Mouse (Mus musculus) cerebellum, postnatal 4 days (tissue): Measurements from ENCODE around the gene Ptpn1.

Experiments
- DNase-seq, 2 experiments: peaks; one replicate each; pipeline ENCODE4 v3.0.0; 2022; ENCODE audit warnings: low spot score in 2 of 2, mixed read lengths in 1 of 2

Ptpn1 gene

DNA sequence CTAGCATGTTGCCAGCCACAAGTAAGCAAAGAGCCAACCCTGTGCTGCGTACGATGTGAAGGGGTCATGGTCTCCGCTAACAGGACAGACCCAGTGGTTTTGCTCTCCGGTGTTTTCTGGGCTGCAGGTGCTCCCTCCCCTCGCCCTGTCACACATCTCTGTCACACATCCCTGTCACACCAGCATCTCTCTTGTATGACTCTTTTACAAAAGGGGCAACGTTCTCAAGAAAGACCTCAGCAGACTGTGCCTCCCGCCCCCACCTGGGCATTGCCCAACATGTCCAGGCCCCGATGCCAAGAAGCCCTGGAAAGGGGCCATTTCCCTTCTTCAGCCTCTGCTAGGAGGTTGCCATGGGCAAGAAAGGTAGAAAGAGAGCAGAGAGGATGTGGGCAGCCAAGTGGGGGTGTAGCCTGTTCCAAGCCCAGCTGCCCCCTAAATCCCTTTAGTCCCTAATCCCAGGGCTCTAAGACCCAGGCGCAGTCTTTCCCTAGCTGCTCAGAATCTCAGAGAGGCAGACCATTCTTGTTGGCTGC, 10.8 kb upstream of the Ptpn1 start:
- peak in 1 of 2 experiments; percentile 40 for DNase-seq

DNA sequence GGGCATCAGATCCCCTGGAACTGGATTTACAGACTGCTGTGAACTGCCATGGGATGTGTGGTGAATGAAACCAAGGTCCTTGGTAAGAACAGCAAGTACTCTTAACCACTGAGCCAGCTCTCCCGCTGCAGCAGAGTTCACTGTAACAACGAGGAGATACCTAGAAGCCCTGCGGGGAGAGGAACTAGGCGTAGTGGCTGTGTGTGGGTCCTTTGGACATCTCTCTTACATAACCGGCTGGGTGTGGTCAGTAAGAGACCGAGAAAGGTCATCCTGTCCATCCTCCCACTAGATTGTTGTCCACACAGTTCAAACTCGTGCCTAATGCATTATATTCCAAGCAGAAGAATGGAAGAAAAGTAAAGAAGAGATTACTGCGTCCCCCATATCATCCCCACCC, 10.0 kb upstream of the Ptpn1 start:
- DNase-seq = no peak

DNA sequence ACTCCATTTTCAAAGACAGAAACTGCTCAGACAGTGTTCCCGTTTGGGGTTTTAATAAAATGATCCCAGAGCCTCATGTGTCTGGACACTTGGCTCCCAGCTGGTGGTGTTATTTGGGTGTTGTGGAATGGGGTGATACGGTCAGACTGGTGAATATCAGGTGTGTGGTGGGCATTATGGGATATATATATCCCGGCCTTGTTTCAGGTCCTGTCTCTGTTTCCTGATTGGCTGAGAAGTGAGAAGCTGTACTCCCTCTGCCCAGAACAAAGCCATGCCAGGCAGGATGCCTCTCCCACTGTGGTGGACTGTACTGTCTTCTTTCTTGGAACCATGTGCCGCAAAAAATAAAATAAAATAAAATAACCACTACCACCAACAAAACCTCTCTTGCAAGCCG, 7.8 kb upstream of the Ptpn1 start:
- no peak for DNase-seq

DNA sequence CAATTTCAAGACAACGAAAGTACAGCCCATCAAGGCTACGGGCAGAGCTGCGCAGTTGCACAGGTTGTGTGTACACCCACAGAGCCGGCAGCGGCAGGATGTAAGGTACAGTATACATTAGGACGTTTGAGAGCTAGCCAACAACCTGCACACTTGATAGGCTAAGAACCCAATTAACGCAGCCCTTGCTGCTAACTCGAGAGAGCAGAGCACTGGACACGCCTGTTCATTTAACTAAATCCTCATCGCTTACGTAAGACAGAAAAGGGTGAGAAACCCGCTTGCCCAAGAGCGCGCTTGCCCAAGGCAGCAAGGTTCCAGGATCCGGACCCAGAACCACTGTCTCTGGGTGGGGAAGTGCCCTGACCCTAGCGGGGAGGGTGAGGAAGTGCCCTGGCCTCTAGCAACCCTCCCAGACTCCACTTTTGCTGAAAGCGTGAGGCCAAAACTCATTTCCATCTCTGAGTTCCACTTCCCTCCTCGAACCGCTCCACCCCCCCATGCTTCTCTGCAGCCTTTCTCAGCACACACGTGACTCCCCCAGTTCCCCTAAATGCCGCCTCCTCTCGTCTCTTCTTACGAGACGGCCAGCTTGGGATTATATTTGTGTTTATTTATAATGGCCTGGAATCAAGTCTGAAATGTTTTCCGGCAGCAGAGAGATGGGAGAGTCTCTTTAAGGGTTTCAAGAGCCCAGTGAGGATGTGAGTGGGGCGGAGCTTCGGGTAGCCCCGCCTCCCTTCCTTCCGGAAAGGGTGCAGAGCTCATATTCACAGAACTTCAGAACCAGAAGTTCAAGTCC, 6.9 kb upstream of the Ptpn1 start:
- DNase-seq = peak in 1 of 2 experiments; percentile 69

DNA sequence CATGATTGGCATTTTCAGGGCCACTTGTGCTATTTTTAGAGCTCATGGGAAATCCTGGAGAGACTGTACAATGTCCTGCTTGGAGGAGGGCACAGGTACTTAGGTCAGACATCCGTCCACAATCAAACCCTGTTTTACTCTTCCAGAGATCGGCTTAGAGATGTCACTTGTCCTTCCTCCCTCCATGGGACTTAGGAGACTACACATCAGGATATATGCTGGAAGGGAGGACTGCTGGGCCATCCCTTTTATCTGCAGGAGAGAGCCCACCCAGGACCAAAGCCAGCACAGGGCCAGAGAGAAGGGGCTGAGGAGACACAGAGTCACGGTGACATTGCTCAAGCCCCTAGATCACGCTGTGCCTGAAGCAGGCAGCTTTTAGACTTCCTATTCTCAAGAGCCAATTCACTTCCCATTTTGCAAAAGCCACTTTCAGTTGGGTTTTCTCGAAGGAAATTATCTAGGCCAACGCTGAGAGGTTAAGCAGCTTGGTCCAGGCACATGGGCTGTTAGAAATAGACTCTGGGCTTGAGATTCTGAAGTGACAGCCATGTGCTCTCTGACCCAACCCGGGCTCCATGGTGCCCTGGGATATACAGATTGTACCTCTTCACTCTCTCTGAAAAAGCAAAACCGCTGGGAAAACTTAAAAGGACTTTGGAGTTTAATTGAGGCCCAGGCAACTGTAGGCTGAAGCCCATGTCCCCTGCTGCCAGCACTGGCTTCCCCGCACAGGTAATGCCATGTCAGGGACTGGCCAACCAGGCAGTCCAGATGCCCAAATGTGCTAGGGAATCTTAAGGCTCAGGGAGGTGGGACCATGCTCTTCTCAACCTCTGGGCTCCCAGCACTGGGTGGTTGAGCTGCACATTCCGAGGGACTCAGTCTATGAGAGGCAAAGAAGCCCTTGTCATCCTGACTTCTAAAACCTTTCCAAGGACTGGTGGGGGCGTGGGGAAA, 5.7 kb upstream of the Ptpn1 start:
- no peak for DNase-seq

DNA sequence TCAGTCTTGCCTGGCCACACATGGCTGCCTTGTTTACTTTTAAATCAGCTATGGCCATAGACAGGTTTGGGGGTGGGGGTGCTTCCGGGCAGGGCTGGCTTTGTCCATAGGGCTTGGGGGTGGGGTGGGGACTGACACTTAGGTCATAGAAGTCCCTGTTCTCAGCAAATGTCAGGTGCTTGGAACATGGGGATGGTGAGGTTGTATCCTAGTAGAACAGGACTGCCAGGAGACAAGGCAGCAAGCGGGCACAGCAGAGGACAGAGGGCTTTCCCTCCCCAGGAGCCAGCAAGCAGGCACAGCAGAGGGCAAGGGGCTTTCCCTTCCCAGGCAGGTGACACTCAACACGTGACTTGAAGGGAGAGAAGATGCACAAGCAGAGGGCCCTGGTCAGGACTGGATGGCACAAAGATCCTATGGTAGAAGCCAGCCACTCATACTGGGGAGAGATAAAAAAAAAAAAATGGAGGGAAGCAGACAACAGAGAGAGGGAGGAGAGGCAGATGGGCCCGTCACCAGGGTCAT, 3.8 kb upstream of the Ptpn1 start:
- no peak for DNase-seq

DNA sequence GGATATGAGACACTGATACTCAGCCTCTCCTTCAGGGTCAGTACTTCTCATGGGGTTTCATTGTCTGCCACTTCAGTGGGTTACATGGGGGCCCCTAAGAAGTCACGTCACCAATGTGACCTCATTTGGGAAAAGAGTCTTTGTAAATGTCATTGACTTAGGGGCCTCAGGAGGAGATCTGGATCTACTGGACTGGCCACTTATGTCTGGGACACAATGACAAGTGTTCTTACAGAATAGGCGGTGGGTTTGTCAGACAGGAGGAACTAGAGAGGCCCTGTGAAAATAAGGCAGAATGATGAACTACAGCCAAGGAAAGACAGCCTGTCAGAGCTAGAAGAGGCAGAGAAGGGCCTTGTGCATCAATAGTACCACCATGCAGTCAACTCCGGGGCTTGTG, 2.9 kb upstream of the Ptpn1 start:
- DNase-seq = no peak

DNA sequence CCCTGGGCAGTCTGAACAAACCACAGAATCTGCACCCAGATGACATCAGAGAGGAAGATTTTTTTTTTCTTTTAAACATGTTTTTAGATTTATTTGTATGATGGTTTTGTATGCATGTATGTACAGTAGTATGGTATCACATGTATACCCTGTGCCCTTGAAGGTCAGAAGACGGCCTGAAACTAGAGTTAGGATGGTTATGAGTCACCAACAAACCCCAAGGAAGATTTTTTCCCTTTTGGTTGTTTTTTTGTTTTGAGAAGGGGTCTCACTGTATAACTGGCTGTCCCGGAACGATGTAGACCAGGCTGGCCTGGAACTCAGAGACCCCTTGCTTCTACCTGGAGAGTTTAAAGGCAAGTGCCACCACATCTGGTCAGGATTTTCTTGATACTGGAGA, 882 bp upstream of the Ptpn1 start:
- no peak for DNase-seq

DNA sequence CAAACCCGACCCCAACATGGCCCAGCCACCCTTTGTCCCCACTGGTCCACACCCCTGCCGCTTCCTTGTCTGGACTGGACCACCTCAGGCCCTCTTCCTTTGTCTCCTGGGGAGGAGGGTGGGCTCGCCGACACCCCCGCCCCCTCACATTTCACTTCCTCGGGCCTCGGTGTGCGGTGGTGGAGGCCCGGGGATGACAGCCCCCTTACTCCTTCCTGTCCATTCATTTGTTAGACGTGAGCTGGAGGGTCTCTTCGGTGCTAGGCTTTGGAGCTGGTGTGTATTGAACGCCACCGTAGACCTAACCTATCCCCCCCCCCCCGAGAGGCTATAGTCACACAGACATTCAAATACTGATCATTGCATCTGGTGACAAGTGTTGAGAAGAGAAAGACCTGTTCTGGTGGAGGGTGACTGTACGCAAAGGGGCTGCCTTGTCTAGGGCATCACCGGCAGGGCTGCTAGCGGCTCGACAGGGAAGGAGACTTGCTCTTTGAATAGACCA, 922 bp downstream of the Ptpn1 start:
- DNase-seq = peak in 1 of 2 experiments; percentile 22

DNA sequence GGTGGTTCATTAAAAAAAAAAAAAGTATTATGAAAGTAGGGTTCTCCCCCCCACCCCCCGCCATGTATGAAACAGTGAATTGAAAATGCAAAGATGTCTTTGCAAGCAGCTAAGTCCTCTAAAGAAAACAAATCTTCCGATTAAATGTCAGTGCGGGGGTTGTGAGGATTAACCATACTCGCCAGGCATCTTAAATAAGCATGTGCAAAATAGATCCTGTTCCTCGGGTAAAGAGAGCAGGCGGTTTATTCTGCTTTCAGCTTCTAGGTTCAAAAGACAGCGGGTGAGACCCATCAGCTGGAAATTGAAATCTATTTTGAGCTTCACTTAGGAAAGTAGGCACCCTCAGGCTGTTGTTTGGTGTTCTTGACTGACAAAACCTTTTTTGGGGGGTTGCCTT, 1.5 kb downstream of the Ptpn1 start:
- DNase-seq = no peak

DNA sequence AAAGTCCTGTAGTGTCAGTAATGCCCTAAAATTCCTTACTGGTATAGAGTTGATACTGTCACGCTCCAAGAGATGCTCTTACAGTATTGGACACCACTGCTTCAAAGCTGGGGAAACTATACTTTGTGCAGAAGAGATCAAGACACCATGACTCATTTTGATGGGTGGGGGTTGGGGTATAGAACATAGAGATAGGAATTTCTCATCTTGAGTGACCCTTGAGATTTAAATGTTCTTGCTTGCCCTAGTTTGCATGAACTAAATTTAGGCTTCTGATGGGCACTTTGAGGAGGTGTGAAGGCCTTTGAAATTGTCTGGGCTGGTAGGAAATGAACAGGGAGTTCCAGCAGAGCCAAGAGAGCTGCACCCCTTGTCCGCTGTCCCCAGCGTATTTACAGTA, 4.1 kb downstream of the Ptpn1 start:
- no peak for DNase-seq

DNA sequence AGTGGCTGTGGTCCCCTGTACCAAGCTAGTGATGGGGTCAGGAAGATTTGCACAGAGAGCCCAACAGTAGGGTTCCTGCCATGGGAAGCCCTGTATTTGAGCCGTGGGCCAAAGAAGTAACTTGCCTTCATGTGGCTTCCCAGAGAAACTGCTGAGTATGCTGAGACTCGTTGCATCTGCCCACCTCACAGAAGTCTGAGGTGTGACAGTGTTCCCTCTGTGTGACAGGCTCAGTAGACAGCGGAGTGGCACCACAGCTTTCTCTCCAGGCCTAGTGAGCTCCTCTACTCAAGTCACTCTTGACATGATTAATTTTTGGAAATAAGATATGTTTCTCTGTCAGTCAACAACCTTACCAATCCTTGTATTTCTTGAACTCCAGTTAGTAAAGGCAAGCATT, 6.9 kb downstream of the Ptpn1 start:
- no peak for DNase-seq

DNA sequence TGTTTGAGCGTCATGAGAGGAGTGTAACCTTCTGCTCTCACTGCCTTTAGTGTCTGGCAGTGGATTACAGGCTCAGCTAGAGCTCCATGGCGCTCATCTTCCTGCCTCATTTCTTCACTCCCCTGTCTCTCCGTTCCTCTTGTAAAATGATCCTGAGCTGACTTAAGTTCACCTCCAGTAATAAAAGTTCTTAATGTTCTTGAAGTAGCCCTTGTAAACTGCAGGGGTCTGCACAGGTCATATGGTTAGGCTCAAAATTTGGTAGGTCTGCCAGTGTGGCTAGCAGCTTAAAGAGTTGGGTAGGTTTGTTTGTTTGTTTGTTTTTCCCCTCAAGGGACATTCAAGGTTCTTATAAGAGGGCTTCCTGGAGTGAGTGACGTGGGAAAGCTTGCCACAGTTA, 7.3 kb downstream of the Ptpn1 start:
- no peak for DNase-seq

DNA sequence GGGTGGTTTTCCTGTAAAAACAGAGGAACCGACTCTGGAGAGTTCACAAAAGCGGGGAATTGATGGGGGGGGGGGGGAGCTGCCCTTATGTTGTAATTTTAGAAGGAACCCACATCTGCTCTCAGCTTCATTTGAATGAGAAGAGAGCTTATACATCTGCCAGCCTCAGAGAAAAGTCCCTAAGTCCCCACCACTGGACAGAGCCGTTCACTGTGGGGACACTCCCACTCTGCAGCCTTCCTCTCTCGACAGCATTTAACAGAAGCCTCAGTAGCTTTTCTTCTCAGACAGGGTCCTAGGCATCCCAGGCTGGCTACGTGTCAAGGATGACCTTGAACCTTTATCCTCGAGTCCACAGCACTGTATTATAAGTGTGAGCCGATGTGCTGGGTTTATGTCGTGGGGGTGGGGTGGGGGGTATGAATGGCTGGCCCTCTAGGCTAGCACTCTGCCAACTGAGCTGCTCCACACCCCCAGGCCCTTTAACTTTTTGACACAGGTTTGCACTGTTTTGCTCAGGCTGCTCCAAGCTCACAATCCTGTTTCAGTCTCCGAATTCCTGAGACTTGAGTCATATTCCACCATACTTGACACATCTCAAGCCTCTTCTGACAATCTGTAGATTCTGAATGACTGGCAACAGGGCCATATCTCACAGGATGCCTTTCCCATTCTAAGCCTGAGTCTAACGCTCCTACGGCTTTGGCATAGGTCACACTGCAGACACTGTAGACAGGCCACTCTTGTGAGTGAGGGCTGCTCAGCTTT, 8.0 kb downstream of the Ptpn1 start:
- DNase-seq = no peak

DNA sequence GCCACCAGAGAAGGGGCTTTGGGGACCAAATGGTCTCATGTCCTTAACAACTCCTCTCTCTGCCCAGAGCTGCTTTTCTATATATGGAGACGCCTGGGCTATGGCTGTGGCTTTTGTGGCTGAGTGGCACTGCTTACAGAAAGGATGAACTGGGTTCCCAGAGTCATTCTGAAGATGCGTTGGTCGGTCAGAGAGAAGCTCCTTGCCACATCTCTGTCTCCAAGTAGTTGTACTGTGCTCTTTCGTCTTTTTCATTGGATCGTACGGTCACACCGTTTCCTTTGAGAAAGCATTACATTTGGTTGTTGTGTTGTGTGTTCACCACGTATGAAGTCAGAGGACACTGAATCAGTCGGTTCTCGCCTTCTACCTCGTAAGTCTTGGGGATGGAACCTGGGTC, 8.8 kb downstream of the Ptpn1 start:
- DNase-seq = no peak

DNA sequence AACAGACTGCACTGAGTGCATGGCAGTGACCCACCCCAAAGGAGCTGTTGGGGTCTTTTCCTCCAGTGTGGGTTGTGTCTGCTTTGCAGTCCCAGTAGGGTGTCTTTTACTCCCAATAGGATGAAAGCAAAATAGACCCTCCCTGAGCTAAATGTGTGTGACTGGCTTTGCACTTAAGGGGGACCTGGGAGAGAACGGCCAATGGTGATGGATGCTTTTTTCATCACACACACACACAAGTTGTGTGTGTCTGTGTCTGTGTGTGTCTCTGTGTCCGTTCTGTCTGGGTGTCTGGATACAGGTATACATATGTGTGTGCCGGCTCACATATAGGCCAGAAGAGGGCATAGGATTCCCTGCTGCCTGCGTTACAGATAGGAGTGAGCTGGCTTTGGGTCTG, 9.5 kb downstream of the Ptpn1 start:
- no peak for DNase-seq

DNA sequence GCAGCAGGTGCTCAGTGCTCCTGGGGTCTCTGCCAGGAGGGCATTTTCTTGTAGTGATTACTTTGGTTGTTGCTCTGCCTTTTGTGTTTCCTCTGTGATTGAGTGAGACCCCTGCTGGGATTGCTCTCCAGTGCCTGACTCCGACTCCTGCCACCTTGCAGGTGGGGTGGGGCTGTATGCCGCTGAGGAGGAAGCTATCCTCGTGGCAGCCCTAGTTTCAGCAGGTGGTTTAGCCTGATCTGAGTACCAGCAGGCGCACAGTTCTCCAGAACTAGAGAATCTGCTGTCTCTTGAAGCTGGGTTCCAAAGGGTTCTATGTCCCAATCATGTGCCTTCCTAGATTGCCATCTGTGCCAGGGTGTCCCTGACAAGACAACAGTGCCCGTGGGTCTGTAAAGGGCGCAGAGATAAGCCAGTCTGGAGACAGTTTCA, 9.9 kb downstream of the Ptpn1 start:
- no peak for DNase-seq

DNA sequence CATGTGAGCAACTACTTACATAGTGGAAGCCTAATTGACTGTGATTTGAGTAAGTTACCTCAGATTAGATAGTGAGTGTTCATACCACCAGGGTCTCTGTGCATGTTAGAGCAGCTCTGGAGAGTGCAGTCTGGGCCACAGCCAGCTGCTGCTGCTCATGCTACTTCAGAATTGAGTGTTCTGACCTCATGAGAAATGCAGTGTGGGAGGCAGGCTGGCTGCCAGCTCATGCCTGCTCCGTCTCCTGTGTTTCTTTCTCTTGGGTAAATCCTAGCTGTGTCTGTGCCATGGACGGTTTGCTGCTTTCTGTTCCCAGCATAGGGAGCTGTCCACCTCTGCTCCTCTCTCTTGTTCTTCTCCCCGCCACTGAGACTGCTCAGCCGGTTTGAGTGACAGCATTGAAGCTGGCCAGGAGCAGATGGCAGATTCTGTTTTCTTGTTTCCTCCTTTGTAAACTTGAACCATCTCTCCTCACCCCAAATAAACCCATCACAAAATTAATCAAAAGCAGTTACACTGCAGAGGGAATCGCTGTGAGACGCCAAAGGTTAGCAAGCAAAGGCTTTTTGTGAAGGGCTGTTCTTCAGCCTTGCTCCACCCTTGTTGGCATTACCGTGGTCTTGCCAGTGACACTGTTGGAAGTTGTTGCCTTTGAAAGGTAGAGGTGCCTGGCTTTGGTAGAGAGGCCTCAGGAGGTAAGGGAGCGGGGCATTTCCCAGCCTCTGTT, 10.5 kb downstream of the Ptpn1 start:
- peak in 1 of 2 experiments; percentile 47 for DNase-seq

DNA sequence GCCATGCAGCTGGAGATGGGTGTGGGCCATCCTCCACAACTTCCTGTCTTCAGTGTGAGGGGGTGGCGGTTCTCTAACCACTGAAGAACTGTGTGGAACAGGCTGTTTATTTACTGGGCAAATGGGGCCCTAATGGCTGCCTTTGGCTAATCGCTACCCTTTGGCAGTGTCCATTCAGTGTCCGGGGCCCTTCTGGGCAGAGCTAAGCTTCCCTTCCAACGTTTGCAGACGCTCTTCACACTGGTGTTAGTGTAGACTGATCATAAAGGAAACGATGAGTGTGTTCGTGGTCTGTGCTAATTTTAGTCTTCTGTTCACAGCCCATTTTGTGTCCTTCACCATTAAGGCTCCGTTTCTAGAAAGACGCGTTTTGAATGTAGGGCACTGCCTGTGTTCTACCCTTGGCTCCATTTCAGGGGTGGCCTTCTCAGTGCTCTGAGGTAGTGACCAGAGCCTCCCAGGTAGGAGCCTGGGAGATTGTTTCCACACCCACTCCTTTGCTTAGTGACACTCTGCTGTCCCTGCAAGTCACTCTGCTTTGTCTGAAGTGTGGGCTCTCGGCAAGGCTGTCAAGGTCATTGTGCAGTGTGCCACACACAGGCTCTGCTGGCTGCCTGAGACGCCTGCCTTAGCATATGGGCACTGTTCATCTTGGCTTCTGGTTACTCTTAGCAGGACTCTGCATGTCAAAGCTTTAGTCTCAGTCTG, 11.2 kb downstream of the Ptpn1 start:
- DNase-seq = peak in 1 of 2 experiments; percentile 24

DNA sequence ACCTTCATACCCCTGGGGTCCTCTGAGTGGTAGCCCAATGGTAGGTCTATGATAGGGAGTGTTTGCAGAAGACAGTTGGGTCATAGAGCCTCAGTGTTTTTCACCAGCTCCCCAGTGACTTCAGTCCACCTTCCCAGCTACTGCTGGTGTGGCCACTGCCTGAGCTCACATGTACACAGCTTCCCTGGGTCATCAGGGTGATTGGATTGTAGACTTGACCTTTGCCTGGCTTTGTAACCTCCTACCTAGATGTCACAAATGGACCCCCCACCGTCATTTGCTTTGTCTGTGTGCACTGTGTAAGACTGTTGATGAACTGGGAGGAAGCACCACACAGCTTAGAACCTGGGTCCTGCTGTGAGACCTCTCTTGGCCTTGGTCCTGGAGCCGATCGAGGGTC, 12.3 kb downstream of the Ptpn1 start:
- DNase-seq = no peak
